Mouse (Mus musculus) cerebellum, adult 11 months (tissue): ENCODE measurements around the gene Tmem47.
A peak's percentile ranks its signal among the peaks of the same experiment; 100 is the strongest.

Experiments
- DNase-seq: peaks from one replicate; pipeline ENCODE4 v3.0.0; 2022

The Tmem47 gene

DNA sequence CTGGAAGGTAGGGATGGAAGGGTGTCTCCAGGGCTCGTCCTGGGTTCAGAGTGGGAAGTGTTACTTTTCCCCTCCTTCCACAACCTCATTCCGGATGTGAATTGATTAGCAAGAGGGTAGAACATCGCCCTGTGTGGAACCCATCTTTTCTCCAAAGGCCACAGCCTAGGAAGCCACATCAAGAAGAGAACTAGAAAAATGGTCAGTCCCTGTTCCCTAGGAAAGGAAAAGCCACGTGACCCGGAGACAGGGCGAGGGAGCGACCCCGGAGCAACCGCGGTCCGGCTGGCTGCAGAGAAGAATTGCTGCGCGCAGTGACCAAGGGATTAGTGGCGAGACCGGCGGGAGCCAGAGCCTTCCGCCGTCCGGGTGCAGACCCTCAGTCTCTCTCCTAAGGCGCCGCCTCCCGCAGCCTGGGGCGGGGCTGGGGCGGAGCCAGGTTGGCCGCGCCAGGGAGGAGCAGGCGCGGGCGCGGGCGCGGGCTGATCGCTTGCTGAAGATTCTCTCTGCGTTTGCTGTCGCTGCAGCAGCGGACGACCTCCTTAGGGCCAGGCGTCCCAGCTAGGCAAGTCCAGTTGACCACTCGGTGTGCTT, at the start of gene Tmem47:
TSS of gene Tmem47 (plus strand) at position 489 of the 594 bp plus-strand sequence.
- peak; percentile 35 for DNase-seq

GRCm38 (mm10) chrX:81070804-81071461, 435 bp downstream of the Tmem47 start:
- DNase-seq = peak; percentile 23

- no peak for DNase-seq
These were observed 1.5 kb downstream of the Tmem47 start for GRCm38 (mm10) chrX:81071746-81072640.

- DNase-seq = no peak
These were observed 2.2 kb downstream of the Tmem47 start for GRCm38 (mm10) chrX:81072651-81073050.

GRCm38 (mm10) chrX:81073834-81074233, 3.3 kb downstream of the Tmem47 start:
- DNase-seq = no peak

DNA sequence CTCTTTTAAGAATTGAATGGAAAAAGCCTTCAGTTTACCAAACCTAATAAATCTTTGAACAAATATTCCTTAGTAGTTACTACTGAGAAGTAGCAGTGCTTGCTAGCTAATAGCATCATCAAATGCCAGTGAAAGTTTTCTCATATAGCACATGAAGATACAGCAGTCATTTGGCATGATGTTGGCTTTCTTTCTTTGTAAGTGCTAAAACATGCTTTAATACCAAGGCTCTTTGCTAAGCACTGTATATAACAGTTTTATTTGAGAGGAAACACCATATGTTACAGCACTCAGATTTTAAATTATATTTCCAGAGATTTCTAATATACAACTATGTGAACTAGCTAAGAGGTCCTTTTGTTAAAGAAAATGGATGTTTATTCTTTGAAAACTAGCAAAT, 8.0 kb downstream of the Tmem47 start:
- no peak for DNase-seq

GRCm38 (mm10) chrX:81080996-81081395, 10.5 kb downstream of the Tmem47 start:
- no peak for DNase-seq

- no peak for DNase-seq
These were observed 14.7 kb downstream of the Tmem47 start for GRCm38 (mm10) chrX:81085025-81085752.

GRCm38 (mm10) chrX:81147416-81147815, 76.9 kb downstream of the Tmem47 start:
- DNase-seq = no peak
